Mouse (Mus musculus): ENCODE data around the gene Junb.

- no peak for TF ChIP-seq GATA1 (IDR thresholded peaks at IDR 0.05; ENCODE audit: low read depth, low read length)
- peak in 1 of 3 experiments; percentile 20; a peak in 1 of 6 replicates for TF ChIP-seq CTCF (IDR thresholded peaks at IDR 0.05 in 2 of 3, conservative IDR thresholded peaks at IDR 0.05 in 1 of 3; ENCODE audit: control insufficient read depth in 1 of 3, insufficient read depth in 1 of 3, low read depth in 2 of 3, low read length in 3 of 3, poor library complexity in 1 of 3, severe bottlenecking in 1 of 3)
- TF ChIP-seq GABPA (IDR thresholded peaks at IDR 0.05; ENCODE audit: low read depth, low read length), result no peak
- no peak for TF ChIP-seq ZNF384 (IDR thresholded peaks at IDR 0.05; ENCODE audit: low read depth, low read length)
- no peak for TF ChIP-seq EP300 (IDR thresholded peaks at IDR 0.05; ENCODE audit: low read depth in 1 of 2, low read length in 2 of 2)
- TF ChIP-seq POLR2A (IDR thresholded peaks at IDR 0.05; ENCODE audit: control insufficient read depth in 1 of 2, insufficient read depth in 1 of 2, low read depth in 1 of 2, low read length in 2 of 2, poor library complexity in 1 of 2), result no peak
- no peak for TF ChIP-seq TAL1 (IDR thresholded peaks at IDR 0.05; ENCODE audit: low read length)
- no peak for TF ChIP-seq USF2 (IDR thresholded peaks at IDR 0.05; ENCODE audit: borderline replicate concordance in 1 of 2, insufficient read depth in 1 of 2, low read depth in 1 of 2, low read length in 2 of 2)
Measured at GRCm38 (mm10) chr8:85027922-85028321, 49.4 kb upstream of the Junb start.
